Mouse (Mus musculus) cerebral cortex, adult 2 months (tissue): ENCODE results near the gene Defb25.

ENCODE experiments used
- WGBS: fragments of 180-500 bp; shearing (Covaris S2); methylation state at CpG from one replicate; pipeline ENCODE4 v1.1.7; 2018; 5-methylcytosine and 5-hydroxymethylcytosine counted together

Gene Defb25

DNA sequence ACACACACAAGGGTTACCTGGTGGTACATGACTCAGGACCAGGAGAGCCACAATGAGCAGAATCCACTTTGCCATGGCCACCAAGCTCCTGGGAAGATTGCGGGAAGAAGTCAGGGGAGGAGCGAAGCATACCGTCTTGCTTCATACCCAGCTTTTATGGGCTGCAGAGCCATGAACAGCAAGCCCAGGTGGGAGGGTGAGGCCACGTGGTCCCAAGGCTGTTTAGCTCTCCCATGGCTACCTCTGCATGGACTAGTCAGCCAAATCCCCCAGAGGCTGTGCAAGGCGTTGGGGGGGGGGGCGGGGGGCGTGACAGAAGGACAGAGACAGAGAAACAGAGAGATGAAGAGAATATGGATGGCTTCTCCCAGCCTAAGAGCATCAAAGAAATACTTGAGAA is at the start of gene Defb25:
TSS of gene Defb25 (minus strand) at position 101 of the 400 bp plus-strand sequence.
- 88% methylated on average over 7 of the region's 7 CpGs for WGBS

- WGBS: 55% methylated on average over 12 of the region's 12 CpGs
Measured at GRCm38 (mm10) chr2:152672166-152672565, 49.3 kb upstream of the Defb25 start.

- WGBS: 10% methylated on average over 5 of the region's 5 CpGs
Measured at GRCm38 (mm10) chr2:152671642-152671999, 48.8 kb upstream of the Defb25 start.

GRCm38 (mm10) chr2:152670983-152671641 is 48.3 kb upstream of the Defb25 start:
- WGBS: 24% methylated on average over 9 of the region's 9 CpGs

GRCm38 (mm10) chr2:152669639-152670484 is 47.0 kb upstream of the Defb25 start:
- WGBS: under 1% methylated on average over 46 of the region's 46 CpGs

DNA sequence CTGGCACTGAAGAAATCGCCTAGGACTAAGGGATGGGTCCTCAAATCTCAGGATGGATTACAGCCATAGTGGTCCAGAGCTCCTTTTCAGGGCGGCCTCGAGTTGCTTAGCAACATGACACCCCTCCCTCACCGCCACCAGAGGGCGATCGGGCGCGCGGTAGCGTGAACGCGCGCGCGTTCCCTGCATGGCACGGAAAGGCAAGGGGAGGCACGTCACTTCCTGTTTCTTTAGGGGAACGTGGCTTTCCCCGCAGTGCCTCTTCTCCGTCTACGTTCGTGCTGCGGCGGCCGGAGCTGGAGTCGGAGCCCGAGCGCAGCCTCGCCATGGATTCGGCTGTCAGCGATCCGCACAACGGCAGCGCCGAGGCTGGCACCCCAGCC is 46.4 kb upstream of the Defb25 start, which contains the start of gene H13:
TSS of gene H13 (plus strand) at position 206 of the 383 bp plus-strand sequence.
- under 1% methylated on average over 35 of the region's 35 CpGs for WGBS

- WGBS: 84% methylated on average over 3 of the region's 3 CpGs
Measured at GRCm38 (mm10) chr2:152666191-152666590, 43.3 kb upstream of the Defb25 start.

DNA sequence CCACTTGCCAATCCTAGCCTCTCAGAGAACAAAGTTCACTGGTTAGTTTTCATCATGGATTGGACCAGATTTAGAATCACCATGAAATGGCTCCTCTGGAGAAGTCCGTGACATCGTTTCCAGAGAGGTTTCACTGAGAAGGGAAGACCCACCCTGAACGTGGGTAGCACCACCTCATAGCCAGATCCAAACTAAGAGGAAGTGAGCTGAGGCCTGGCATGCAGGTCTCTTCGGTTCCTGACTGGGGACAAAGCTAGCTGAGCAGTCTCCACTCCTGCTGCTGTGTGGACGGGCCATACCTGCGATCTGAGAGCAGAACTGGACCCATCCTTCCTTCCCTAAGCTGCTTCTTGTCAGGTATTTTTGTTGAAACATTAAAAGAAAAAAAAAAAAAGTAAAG is 38.3 kb upstream of the Defb25 start:
- WGBS: 85% methylated on average over 6 of the region's 6 CpGs

DNA sequence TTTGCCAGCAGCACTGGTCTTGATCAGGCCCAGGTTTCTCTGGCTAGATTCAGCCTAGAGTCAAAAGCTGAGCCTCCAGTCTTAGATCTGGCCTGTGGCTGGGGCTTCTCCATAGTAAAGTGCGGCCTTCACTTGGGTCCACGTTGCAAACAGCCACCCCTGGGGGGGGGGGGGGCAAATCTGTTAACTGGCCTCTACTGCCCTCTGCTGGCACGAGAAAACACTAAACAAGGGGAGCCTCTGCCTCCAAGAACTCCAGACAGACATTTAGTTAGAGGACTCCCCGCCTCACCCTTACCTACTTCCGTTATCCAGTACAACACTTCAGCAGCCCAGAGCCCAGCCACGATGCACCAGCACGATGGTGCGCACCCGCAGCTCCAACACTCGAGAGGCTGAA is 34.5 kb upstream of the Defb25 start:
- WGBS: 61% methylated on average over 10 of the region's 10 CpGs

GRCm38 (mm10) chr2:152653874-152654715 is 31.2 kb upstream of the Defb25 start:
- WGBS: 33% methylated on average over 14 of the region's 14 CpGs

GRCm38 (mm10) chr2:152652901-152653620 is 30.2 kb upstream of the Defb25 start:
- WGBS: 80% methylated on average over 10 of the region's 10 CpGs

- 47% methylated on average over 11 of the region's 11 CpGs for WGBS
Measured at GRCm38 (mm10) chr2:152639406-152640113, 16.7 kb upstream of the Defb25 start.

GRCm38 (mm10) chr2:152638865-152639264 is 16.0 kb upstream of the Defb25 start:
- WGBS: 71% methylated on average over 6 of the region's 6 CpGs

DNA sequence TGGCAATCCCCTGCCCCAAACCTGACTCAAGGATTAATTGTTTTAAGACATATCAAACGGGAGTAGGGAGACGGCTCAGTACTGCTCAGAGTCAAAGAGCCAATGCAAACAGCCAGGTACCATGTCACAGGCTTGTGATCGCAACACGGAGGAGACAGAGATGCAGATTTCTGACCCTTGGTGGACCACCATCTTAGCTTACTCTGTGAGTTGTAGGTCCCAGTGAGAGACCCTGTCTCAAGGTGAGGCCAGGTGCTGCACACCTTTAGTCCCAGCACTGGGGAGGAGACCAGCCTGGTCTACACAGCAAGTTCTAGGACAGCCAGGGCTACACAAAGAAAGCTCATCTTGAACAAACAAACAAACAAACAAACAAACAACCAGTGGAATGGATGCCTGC is 14.5 kb upstream of the Defb25 start:
- WGBS: 95% methylated on average over 4 of the region's 4 CpGs

DNA sequence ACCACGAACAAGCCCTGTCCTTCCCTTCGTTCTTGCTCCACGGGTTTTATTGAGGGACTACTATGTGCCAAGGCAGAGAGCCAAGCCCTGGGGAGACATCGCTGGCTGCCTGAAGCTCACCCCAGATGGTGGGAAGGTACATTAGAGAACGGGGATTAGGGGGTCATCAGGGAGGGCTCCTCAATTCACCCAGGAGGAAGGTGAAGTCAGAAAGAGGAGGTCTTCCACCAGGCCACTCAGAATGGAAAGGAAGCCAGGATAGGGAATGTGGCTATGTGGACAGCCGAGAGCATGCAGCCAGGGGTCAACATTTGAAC is 14.1 kb upstream of the Defb25 start:
- WGBS: 87% methylated on average over 6 of the region's 6 CpGs

GRCm38 (mm10) chr2:152636246-152637005 is 13.6 kb upstream of the Defb25 start:
- WGBS: 79% methylated on average over 23 of the region's 23 CpGs

DNA sequence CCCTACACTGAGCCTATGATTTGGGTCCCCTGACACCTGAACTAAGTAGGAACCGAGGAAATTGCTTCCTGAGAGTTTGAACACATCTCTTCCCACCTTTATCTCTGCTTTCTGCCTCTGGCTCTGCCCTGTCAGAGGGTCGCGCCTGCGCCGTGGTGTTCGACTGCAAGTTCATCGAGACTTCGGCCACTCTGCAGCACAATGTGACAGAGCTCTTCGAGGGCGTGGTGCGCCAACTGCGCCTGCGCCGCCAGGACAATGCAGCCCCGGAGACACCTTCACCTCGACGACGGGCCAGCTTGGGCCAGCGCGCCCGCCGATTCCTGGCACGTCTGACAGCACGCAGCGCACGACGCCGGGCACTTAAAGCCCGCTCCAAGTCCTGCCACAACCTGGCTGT is 11.5 kb upstream of the Defb25 start:
- 87% methylated on average over 29 of the region's 29 CpGs for WGBS

DNA sequence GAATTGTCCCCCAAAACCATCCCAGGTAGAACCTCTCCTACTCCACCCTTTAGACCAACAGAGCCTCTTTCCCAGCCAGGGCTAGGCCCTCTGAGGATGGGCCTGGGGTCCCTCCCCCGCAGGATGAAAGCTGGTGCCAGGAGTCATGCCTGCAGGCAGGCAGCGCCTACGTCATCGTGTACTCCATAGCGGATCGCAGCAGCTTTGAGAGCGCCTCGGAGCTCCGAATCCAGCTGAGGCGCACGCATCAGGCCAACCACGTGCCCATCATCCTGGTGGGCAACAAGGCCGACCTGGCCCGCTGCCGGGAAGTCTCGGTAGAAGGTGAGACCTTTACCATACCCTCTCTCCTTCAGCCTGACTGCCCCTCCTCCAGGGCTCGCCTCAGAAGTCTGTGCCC is 10.5 kb upstream of the Defb25 start:
- 39% methylated on average over 17 of the region's 17 CpGs for WGBS

- WGBS: 88% methylated on average over 6 of the region's 6 CpGs
Measured at GRCm38 (mm10) chr2:152629904-152630303, 7.1 kb upstream of the Defb25 start.

DNA sequence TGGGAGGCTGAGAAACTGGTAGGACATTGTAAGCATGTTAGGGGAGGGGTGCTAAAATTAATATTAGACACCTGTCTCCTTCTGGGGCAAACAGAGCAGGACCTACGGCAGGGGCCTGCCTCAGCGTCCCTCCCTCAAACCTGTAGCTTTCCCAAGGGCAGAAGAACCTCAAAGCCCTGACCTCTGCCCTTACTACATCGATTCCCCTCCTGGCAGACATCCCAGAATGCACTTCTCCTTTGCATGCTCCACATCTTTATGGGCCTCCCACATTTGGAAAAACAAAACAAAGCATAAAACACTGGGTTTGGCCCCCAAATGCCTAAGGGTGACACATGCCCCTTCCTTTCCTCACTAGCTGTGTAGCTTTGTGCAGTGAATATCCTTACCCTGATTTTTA is 6.4 kb upstream of the Defb25 start:
- WGBS: 69% methylated on average over 3 of the region's 3 CpGs
